Mouse (Mus musculus): ENCODE measurements at regions not wholly inside any gene's neighbourhood (a gene's known extent, or its start where the extent isn't known, plus 50 kb on each side); places are given as distances from the start of the nearest gene placed in this dataset.

- TF ChIP-seq POLR2A (IDR thresholded peaks at IDR 0.05; ENCODE audit: borderline replicate concordance, control insufficient read depth, low read depth, low read length) (no peak), CTCF (IDR thresholded peaks at IDR 0.05; ENCODE audit: control insufficient read depth, insufficient read depth, low read length) (no peak)
These were observed 86.2 kb upstream of the Plxnc1 start for GRCm38 (mm10) chr10:95030801-95031200.

Data from bone marrow, adult 2 months (tissue).